Mouse (Mus musculus): ENCODE data around the gene Asic3.

Asic3 gene

GRCm38 (mm10) chr5:24413042-24413693 lies at the start of gene Asic3:
TSS of gene Asic3 (plus strand) at chr5:24413392.
- in situ Hi-C loops (cut with MboI, MseI), result no loop called here

- in situ Hi-C loops (cut with MboI, MseI), result loop anchor here (5.0 kb wide), 1 partner anchor 101 kb away; no protein-coding TSS in a partner anchor
Measured at GRCm38 (mm10) chr5:24363467-24363866, 49.7 kb upstream of the Asic3 start.

DNA sequence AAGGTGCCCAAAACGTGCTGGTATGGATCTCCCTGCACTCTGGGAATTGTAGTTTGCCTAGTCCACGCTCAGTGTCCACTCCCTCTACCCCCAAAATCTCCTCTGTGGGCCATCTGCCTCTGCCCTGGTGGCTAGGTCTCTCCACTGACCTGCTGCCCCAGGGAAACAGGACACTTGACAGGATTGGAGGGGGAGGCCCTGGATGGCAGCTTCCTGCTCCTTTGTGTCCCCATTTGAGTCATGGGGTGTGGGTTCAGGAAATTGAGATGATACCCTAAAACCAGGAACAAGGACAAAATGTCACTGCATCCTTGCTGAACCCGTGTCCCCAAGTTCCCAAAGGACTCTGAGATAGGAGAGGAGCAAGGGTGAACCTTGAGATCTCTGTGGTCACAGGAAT lies 49.1 kb upstream of the Asic3 start:
- in situ Hi-C loops (cut with MboI, MseI), result loop anchor here (5.0 kb wide), 1 partner anchor 102 kb away; no protein-coding TSS in a partner anchor

DNA sequence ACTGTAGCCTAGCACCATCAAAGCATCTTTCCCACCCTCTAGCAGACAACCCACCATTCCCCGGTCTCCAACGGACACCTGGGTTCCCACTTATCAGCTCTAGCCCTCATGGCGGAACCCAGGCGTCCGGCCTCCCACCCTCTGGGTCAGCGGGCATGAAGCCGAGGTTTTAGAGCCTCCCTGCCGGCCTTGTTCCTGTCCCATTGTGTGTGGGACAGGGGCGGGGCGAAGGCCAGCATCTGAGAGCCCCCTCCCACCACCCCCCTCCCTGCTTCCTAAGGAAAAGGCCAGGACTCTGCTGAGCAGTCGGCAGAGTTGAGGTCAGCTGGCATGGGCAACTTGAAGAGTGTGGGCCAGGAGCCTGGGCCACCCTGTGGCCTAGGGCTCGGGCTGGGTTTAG lies 48.7 kb upstream of the Asic3 start, which contains the start of gene Nos3:
Nos3 (plus strand) TSS at position 303 of the 400 bp plus-strand sequence.
- in situ Hi-C loops (cut with MboI, MseI), result loop anchor here (5.0 kb wide), 1 partner anchor 102 kb away; no protein-coding TSS in a partner anchor

DNA sequence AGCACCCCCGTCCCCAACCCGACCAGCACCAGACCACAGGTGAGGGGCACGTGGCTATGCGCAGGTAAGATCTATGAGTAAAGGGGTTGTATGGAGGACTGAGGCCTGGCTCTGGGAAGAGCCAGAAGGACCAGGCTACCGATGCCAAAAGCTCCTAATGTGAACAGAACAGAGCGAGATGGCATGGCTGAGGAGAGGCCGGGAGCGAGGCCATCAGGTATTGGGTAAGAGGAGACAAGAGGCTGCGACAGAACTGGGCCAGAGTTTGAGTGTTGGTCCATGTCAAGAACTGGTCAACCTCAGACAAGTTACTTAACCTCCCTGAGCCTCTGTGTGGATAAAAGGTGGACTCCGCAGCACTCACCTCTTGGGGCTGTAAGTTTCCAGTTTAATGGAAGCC lies 48.2 kb upstream of the Asic3 start:
- in situ Hi-C loops (cut with MboI, MseI), result loop anchor here (5.0 kb wide), 1 partner anchor 103 kb away; no protein-coding TSS in a partner anchor

GRCm38 (mm10) chr5:24365528-24365927 lies 47.7 kb upstream of the Asic3 start:
- in situ Hi-C loops (cut with MboI, MseI), result no loop called here

- in situ Hi-C loops (cut with MboI, MseI), result no loop called here
Measured at GRCm38 (mm10) chr5:24366426-24366825, 46.8 kb upstream of the Asic3 start.

GRCm38 (mm10) chr5:24369767-24370166 lies 43.4 kb upstream of the Asic3 start:
- in situ Hi-C loops (cut with MboI, MseI), result no loop called here

DNA sequence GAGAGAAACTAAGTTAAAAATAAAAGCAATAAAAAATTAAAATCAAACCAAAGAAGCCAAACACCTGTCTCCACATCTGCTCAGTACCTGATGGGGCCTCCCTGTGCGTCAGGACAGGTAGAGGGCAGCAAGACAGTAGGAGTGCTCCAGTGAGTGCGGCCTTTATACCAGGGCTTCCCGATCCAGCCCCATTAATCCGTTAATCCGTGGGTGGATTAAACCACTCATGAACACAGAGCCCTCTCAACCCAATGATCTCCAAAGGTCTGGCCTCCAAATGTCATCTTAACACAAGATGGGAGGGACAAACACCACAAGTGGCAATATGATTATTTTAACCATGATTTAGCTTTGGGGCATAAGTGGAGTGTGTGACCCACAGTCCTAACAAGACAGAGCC lies 39.4 kb upstream of the Asic3 start:
- in situ Hi-C loops (cut with MboI, MseI), result no loop called here

- in situ Hi-C loops (cut with MboI, MseI), result no loop called here
Measured at GRCm38 (mm10) chr5:24374216-24374615, 39.0 kb upstream of the Asic3 start.

GRCm38 (mm10) chr5:24374666-24375328 lies 38.4 kb upstream of the Asic3 start:
- in situ Hi-C loops (cut with MboI, MseI), result loop anchor here (25.0 kb wide), 1 partner anchor 987 kb away; no protein-coding TSS in a partner anchor

- in situ Hi-C loops (cut with MboI, MseI), result loop anchor here (25.0 kb wide), 1 partner anchor 991 kb away; no protein-coding TSS in a partner anchor
Measured at GRCm38 (mm10) chr5:24378700-24379099, 34.5 kb upstream of the Asic3 start.

DNA sequence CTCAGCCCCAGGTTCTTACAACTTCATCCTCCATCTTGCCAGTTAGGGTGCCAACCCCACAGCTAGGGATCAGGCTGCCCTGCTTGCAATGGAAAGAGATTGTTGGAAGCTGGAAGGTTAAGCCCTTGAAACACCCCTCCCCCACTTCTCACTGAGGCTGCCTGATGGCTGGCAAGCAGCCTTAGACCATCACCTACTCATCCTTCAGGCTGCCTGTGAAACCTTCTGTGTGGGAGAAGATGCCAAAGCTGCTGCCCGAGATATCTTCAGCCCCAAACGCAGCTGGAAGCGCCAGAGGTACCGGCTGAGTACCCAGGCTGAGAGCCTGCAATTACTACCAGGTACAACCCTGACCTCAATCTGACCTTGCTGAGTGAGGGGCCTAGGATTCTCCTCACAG lies 33.7 kb upstream of the Asic3 start:
- in situ Hi-C loops (cut with MboI, MseI), result loop anchor here (25.0 kb wide), 1 partner anchor 992 kb away; no protein-coding TSS in a partner anchor

GRCm38 (mm10) chr5:24380499-24380898 lies 32.7 kb upstream of the Asic3 start:
- in situ Hi-C loops (cut with MboI, MseI), result loop anchor here (25.0 kb wide), 1 partner anchor 993 kb away; no protein-coding TSS in a partner anchor

GRCm38 (mm10) chr5:24381486-24381885 lies 31.7 kb upstream of the Asic3 start:
- in situ Hi-C loops (cut with MboI, MseI), result loop anchor here (25.0 kb wide), 1 partner anchor 994 kb away; no protein-coding TSS in a partner anchor

GRCm38 (mm10) chr5:24381988-24382387 lies 31.2 kb upstream of the Asic3 start:
- in situ Hi-C loops (cut with MboI, MseI), result loop anchor here (25.0 kb wide), 1 partner anchor 995 kb away; no protein-coding TSS in a partner anchor

DNA sequence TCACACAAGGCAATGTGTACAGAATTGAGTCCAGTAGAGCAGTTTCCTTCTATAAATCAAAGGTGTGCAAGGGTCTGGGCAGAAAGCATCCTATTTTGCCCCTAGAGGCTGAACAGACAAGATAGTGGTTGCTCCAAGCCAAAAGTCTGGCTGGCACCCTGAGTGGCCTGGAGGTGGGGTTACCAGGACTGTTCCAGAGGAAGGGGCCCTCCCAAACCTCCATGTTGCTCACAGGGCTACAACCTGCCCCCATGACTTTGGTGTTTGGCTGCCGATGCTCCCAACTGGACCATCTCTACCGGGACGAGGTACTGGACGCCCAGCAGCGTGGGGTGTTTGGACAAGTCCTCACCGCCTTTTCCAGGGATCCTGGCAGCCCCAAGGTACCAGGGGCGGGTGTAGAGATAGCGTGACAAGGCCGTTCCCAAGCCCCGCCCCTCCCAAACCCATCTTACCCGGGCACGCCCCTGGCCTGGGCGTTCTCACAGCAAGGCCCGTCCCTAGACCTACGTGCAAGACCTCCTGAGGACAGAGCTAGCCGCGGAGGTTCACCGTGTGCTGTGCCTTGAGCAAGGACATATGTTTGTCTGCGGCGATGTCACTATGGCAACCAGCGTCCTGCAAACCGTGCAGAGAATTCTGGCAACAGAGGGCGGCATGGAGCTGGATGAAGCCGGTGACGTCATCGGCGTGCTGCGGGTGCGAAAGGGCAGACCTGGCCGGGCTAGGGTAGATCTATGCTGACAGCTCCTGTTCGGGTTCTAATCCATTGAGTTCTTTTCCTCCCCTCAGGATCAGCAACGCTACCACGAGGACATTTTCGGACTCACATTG lies 29.9 kb upstream of the Asic3 start:
- in situ Hi-C loops (cut with MboI, MseI), result loop anchor here (25.0 kb wide), 1 partner anchor 996 kb away; no protein-coding TSS in a partner anchor

GRCm38 (mm10) chr5:24384407-24384806 lies 28.8 kb upstream of the Asic3 start:
- in situ Hi-C loops (cut with MboI, MseI), result loop anchor here (25.0 kb wide), 1 partner anchor 997 kb away; no protein-coding TSS in a partner anchor

DNA sequence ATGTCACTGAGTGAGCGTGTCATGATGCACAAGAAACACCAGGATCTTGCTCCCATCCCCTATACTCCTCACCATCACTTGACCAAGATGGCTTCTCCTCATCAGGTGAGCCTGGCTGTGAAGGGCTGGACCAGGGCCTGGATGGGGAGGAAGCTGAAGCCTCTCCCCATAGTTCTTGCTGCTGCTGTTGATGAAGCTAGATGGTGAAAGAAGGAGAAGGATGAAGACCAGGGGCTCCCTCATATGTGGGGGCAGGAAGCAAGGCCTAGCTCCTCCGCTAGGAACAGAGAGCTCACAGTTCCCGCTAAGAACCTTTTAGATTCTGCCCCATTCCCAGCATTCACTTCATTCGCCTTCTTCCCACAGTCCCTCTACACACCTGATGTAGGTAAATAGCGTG lies 27.8 kb upstream of the Asic3 start:
- in situ Hi-C loops (cut with MboI, MseI), result loop anchor here (25.0 kb wide), 1 partner anchor 998 kb away; no protein-coding TSS in a partner anchor

- in situ Hi-C loops (cut with MboI, MseI), result loop anchor here (25.0 kb wide), 1 partner anchor 999 kb away; no protein-coding TSS in a partner anchor
Measured at GRCm38 (mm10) chr5:24385887-24386550, 27.2 kb upstream of the Asic3 start.

Data from T-helper 1 cell (primary cell).